Comparison of ENCODE assay signal across 9 mouse cellular contexts in genomic region chr7:3674507-3675227, GRCm38 (mm10). TPM values are rescaled to one million over a fixed set of nuclear protein-coding genes. Genes with fewer than 3 reads are reported as not detected.
DNase-seq lines count a peak whose midpoint lies in the region; ATAC-seq and TF ChIP-seq lines count a peak whose summit lies in the region.
"Had no signal": no experiment of that assay in that cellular context is flagged by ENCODE, and none has a peak within 500 bp of the region (broad histone marks: within the 10 kb centered on the region; RNA-seq: fewer than 3 reads in every experiment).

No protein-coding gene starts in this region.

- no peak overlapping the region for H3K4me3 ChIP-seq in ES-Bruce4 (ENCODE audit: low read depth, low read length)
- H3K4me3 ChIP-seq in forebrain, embryonic 15.5 days = no peak overlapping the region
- no peak overlapping the region for H3K4me3 ChIP-seq in neural tube, embryonic 15.5 days (replicated peaks)
- H3K4me3 ChIP-seq: erythroblast, embryonic 14.5 days had no signal

- H3K27me3 ChIP-seq in ES-Bruce4 (ENCODE audit: control insufficient read depth, insufficient read depth, low read length, poor library complexity, severe bottlenecking) = no peaks in the 10 kb centered on the region
- no peaks in the 10 kb centered on the region for H3K27me3 ChIP-seq in forebrain, embryonic 15.5 days
- no peaks in the 10 kb centered on the region for H3K27me3 ChIP-seq in neural tube, embryonic 15.5 days (replicated peaks)

- no peak for TF ChIP-seq POLR2A in ES-Bruce4 (IDR thresholded peaks at IDR 0.05; ENCODE audit: insufficient read depth, low read length)

- WGBS in forebrain, embryonic 15.5 days = 74% methylated on average over 10 of the region's 10 CpGs
- WGBS in neural tube, embryonic 15.5 days = 77% methylated on average over 10 of the region's 10 CpGs

- no peaks in the 10 kb centered on the region for H3K4me1 ChIP-seq in ES-Bruce4 (ENCODE audit: control insufficient read depth, insufficient read depth, low read length)
- H3K4me1 ChIP-seq in forebrain, embryonic 15.5 days = no peaks in the 10 kb centered on the region
- H3K4me1 ChIP-seq in neural tube, embryonic 15.5 days = no peaks in the 10 kb centered on the region

- H3K4me2 ChIP-seq in forebrain, embryonic 15.5 days (replicated peaks) = no peak overlapping the region
- no peak overlapping the region for H3K4me2 ChIP-seq in neural tube, embryonic 15.5 days

- H3K9ac ChIP-seq in ES-Bruce4 (ENCODE audit: low read depth, poor library complexity, severe bottlenecking) = no peak overlapping the region
- H3K9ac ChIP-seq in forebrain, embryonic 15.5 days (replicated peaks) = no peak overlapping the region
- no peak overlapping the region for H3K9ac ChIP-seq in neural tube, embryonic 15.5 days (replicated peaks)

- no peak overlapping the region for H3K27ac ChIP-seq in ES-Bruce4 (ENCODE audit: insufficient read depth, low read length)
- H3K27ac ChIP-seq in forebrain, embryonic 15.5 days (replicated peaks) = no peak overlapping the region
- no peak overlapping the region for H3K27ac ChIP-seq in neural tube, embryonic 15.5 days (replicated peaks)

- DNase-seq in cerebellum, adult 11 months = peak; percentile 78
- peak; percentile 90 for DNase-seq in heart, postnatal 4 days
- DNase-seq in layer of hippocampus, adult 18-20 months (ENCODE audit: low spot score in 2 of 2) = peak; percentile 51 to 87
- DNase-seq in lung, adult 18-20 months = peak; percentile 75 to 85
- DNase-seq in testis, postnatal 10 days (ENCODE audit: low spot score) = peak; percentile 93

- TF ChIP-seq EP300 in ES-Bruce4 (IDR thresholded peaks at IDR 0.05; ENCODE audit: insufficient read depth, low read depth, low read length) = no peak

- H3K36me3 ChIP-seq in ES-Bruce4 (ENCODE audit: control insufficient read depth, insufficient read depth, low read length, poor library complexity, severe bottlenecking) = no peaks in the 10 kb centered on the region
- H3K36me3 ChIP-seq in forebrain, embryonic 15.5 days = peaks cover 7% of the 10 kb centered on the region; the same call in 1 of the 2 replicates
- H3K36me3 ChIP-seq in neural tube, embryonic 15.5 days = peaks cover 17% of the 10 kb centered on the region

- no peaks in the 10 kb centered on the region for H3K9me3 ChIP-seq in ES-Bruce4 (replicated peaks; ENCODE audit: control insufficient read depth, insufficient read depth, low read length, poor library complexity, severe bottlenecking)
- no peaks in the 10 kb centered on the region for H3K9me3 ChIP-seq in forebrain, embryonic 15.5 days
- no peaks in the 10 kb centered on the region for H3K9me3 ChIP-seq in neural tube, embryonic 15.5 days (replicated peaks)

- TF ChIP-seq CTCF in ES-Bruce4 (IDR thresholded peaks at IDR 0.05; ENCODE audit: low read depth, low read length) = peak; percentile 97

- ATAC-seq in forebrain, embryonic 15.5 days (replicated peaks) = peak; percentile 93
- ATAC-seq in neural tube, embryonic 15.5 days (ENCODE audit: low FRiP score) = peak; percentile 88; the same call in 1 of the 2 replicates

RNA-seq across cellular contexts. Expression of gene Tmc4, which starts 2.7 kb away (rescaled TPM):
- polyA plus RNA-seq in ES-Bruce4 (2011; ENCODE audit: insufficient read depth, insufficient read length, low read depth, missing spikeins) = 15.9 and 16.4 TPM in 2 replicates
- polyA plus RNA-seq in forebrain, embryonic 15.5 days (2015; fragmentation: Nextera tagmentation; extraction: Ambion mirVana) = 2.6 and 3.1 TPM in 2 replicates
- total RNA-seq in heart, postnatal 4 days (2021) = 1 to 10 TPM; 2.2 to 2.4 TPM
- 1 to 10 TPM; 5.6 to 6.2 TPM for total RNA-seq in layer of hippocampus, adult 18-20 months (2021)
- 5.6 and 17.2 TPM in 2 replicates for polyA plus RNA-seq in neural tube, embryonic 15.5 days (2015; fragmentation: Nextera tagmentation; extraction: Ambion mirVana)

RNA-seq across cellular contexts. Expression of gene Leng1, which starts 9.0 kb away (rescaled TPM):
- polyA plus RNA-seq in ES-Bruce4 (2011; ENCODE audit: insufficient read depth, insufficient read length, low read depth, missing spikeins) = 8.3 and 9.0 TPM in 2 replicates
- 15.7 and 16.5 TPM in 2 replicates for polyA plus RNA-seq in forebrain, embryonic 15.5 days (2015; fragmentation: Nextera tagmentation; extraction: Ambion mirVana)
- total RNA-seq in heart, postnatal 4 days (2021) = 10 to 100 TPM in 1 of 2 experiments, 1 to 10 TPM in 1; 8.5 to 10.2 TPM
- 1 to 10 TPM; 5.8 to 6.6 TPM for total RNA-seq in layer of hippocampus, adult 18-20 months (2021)
- polyA plus RNA-seq in neural tube, embryonic 15.5 days (2015; fragmentation: Nextera tagmentation; extraction: Ambion mirVana) = 15.3 and 16.3 TPM in 2 replicates

RNA-seq across cellular contexts. Expression of gene Tsen34, which starts 18.0 kb away (rescaled TPM):
- 60.6 and 64.6 TPM in 2 replicates for polyA plus RNA-seq in ES-Bruce4 (2011; ENCODE audit: insufficient read depth, insufficient read length, low read depth, missing spikeins)
- 247 and 254 TPM in 2 replicates for polyA plus RNA-seq in forebrain, embryonic 15.5 days (2015; fragmentation: Nextera tagmentation; extraction: Ambion mirVana)
- 100 to 1,000 TPM; 127 to 133 TPM for total RNA-seq in heart, postnatal 4 days (2021)
- 10 to 100 TPM; 79.6 to 89.9 TPM for total RNA-seq in layer of hippocampus, adult 18-20 months (2021)
- polyA plus RNA-seq in neural tube, embryonic 15.5 days (2015; fragmentation: Nextera tagmentation; extraction: Ambion mirVana) = 285 and 295 TPM in 2 replicates

RNA-seq across cellular contexts. Expression of gene Mboat7, which starts 18.7 kb away (rescaled TPM):
- polyA plus RNA-seq in ES-Bruce4 (2011; ENCODE audit: insufficient read depth, insufficient read length, low read depth, missing spikeins) = 44.6 and 48.3 TPM in 2 replicates
- 54.8 and 66.7 TPM in 2 replicates for polyA plus RNA-seq in forebrain, embryonic 15.5 days (2015; fragmentation: Nextera tagmentation; extraction: Ambion mirVana)
- total RNA-seq in heart, postnatal 4 days (2021) = 10 to 100 TPM; 29.7 to 32.3 TPM
- 100 to 1,000 TPM; 167 to 184 TPM for total RNA-seq in layer of hippocampus, adult 18-20 months (2021)
- polyA plus RNA-seq in neural tube, embryonic 15.5 days (2015; fragmentation: Nextera tagmentation; extraction: Ambion mirVana) = 105 and 110 TPM in 2 replicates

RNA-seq across cellular contexts. Expression of gene Rps9, which starts 29.1 kb away (rescaled TPM):
- polyA plus RNA-seq in ES-Bruce4 (2011; ENCODE audit: insufficient read depth, insufficient read length, low read depth, missing spikeins) = 1,660 and 1,729 TPM in 2 replicates
- 995 and 1,054 TPM in 2 replicates for polyA plus RNA-seq in forebrain, embryonic 15.5 days (2015; fragmentation: Nextera tagmentation; extraction: Ambion mirVana)
- 100 to 1,000 TPM; 875 to 920 TPM for total RNA-seq in heart, postnatal 4 days (2021)
- total RNA-seq in layer of hippocampus, adult 18-20 months (2021) = 100 to 1,000 TPM; 390 to 414 TPM
- polyA plus RNA-seq in neural tube, embryonic 15.5 days (2015; fragmentation: Nextera tagmentation; extraction: Ambion mirVana) = 710 and 932 TPM in 2 replicates
